In the genomic region with DNA sequence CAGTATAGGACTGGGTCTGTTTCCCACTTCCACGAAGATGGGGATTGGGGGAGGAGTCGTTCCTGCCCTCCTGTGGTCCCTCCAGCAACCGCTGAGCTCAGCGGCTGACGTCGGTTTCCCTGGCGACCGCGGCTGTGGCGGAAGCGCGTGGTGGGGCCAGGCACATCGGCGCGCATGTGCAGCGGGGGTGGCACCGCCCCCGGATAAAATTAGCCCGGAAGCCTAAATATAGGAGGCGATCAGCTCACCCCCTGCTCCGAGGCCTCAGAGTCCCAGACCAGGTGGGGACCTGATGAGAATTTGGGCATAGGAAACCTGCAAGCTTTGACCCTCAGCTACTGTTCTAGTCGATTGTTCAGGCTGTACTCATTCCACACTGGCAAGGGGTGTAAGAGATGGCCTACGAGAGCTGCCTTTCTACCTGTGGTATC, we compare ENCODE assay signal across 8 mouse cellular contexts. TPM values are rescaled to one million over a fixed set of nuclear protein-coding genes. Genes with fewer than 3 reads are reported as not detected.
A peak's percentile ranks its signal among the peaks of the same experiment; 100 is the strongest.
DNase-seq lines count a peak whose midpoint lies in the region.

No protein-coding gene starts in this region.

- peak; percentile 97 to 98 for DNase-seq in adrenal gland, adult (ENCODE audit: inconsistent age in 2 of 2, low spot score in 1 of 2)
- peak; percentile 91 for DNase-seq in embryo, embryonic 10 days (ENCODE audit: low spot score)
- DNase-seq in gastrocnemius, postnatal 10 days = peak; percentile 92
- DNase-seq in induced T-regulatory cell, adult 2 months (ENCODE audit: low read depth) = peak; percentile 97
- DNase-seq in left cerebral cortex, postnatal 36 days (ENCODE audit: low spot score in 2 of 2) = peak; percentile 93 to 95
- DNase-seq in mesoderm, embryonic 11.5 days (ENCODE audit: low read depth, low spot score) = peak; percentile 86
- DNase-seq in right cerebral cortex, postnatal 36 days (ENCODE audit: low spot score in 2 of 2) = peak; percentile 88 to 93
- DNase-seq in urinary bladder, postnatal 36 days (ENCODE audit: low spot score in 2 of 2) = peak; percentile 86 to 92

- intact Hi-C loops in left cerebral cortex, postnatal 36 days (cut with DNase I) = loop anchor here (2.0 to 10.0 kb wide), 4 partner anchors 19 to 315 kb away; a partner anchor contains a TSS

RNA-seq across cellular contexts. Expression of a gene that starts 4.9 kb away (rescaled TPM):
- total RNA-seq in gastrocnemius, postnatal 10 days (2021) = 10 to 100 TPM; 17.5 to 78.6 TPM
- total RNA-seq in left cerebral cortex, postnatal 36 days (2021) = 100 to 1,000 TPM; 106 to 122 TPM

RNA-seq across cellular contexts. Expression of a gene that starts 11.6 kb away (rescaled TPM):
- 10 to 100 TPM; 52.4 to 55.8 TPM for total RNA-seq in gastrocnemius, postnatal 10 days (2021)
- 1,000 to 10,000 TPM; 1,090 to 1,186 TPM for total RNA-seq in left cerebral cortex, postnatal 36 days (2021)

RNA-seq across cellular contexts. Expression of a gene that starts 20.3 kb away (rescaled TPM):
- total RNA-seq in gastrocnemius, postnatal 10 days (2021) = not detected
- total RNA-seq in left cerebral cortex, postnatal 36 days (2021) = 1 to 10 TPM in 1 of 2 experiments, under 1 TPM in 1; 0.79 to 1.3 TPM

RNA-seq across cellular contexts. Expression of a gene that starts 22.5 kb away (rescaled TPM):
- total RNA-seq in gastrocnemius, postnatal 10 days (2021) = under 1 TPM; 0.27 to 0.49 TPM
- total RNA-seq in left cerebral cortex, postnatal 36 days (2021) = under 1 TPM; 0.52 to 0.75 TPM

RNA-seq across cellular contexts. Expression of a gene that starts 25.8 kb away (rescaled TPM):
- under 1 TPM in 1 of 2 experiments, not detected in 1; 0.27 TPM for total RNA-seq in gastrocnemius, postnatal 10 days (2021)
- total RNA-seq in left cerebral cortex, postnatal 36 days (2021) = 1 to 10 TPM; 4.3 to 6.8 TPM

Comparison
In these comparisons a context has a peak if more than half of its experiments do, and no peak if none do; other contexts are left out.
1. Peak in every context shown above with its lines: DNase-seq.
2. RNA of a gene that starts 11.6 kb away (total RNA-seq): 1,090 to 1,186 TPM in left cerebral cortex, postnatal 36 days; 52.4 to 55.8 TPM in gastrocnemius, postnatal 10 days; every median in the first group is over 10 times any median in the second.